Mouse (Mus musculus) MEL (cell line): Measurements from ENCODE around the gene Ereg. TPM values are rescaled to one million over a fixed set of nuclear protein-coding genes. Genes with fewer than 3 reads are reported as not detected.

Source experiments
- DNase-seq: peaks from one replicate; pipeline ENCODE4 v3.0.0; 2011; ENCODE audit warnings: low read depth, low spot score
- H3K27ac ChIP-seq: 2 replicates; pipeline ENCODE4 v1.5.1; 2012; ENCODE audit warnings: low read depth, mild to moderate bottlenecking, control low read depth, low read length, moderate library complexity; ENCODE audit not compliant: control insufficient read depth
- H3K27me3 ChIP-seq, 2 experiments: fragments of 150-350 bp in 1 of 2; sonication (generic) in 1 of 2; 2 replicates each; pipeline ENCODE4 v1.6.1; 2012; ENCODE audit warnings: low read length in 2 of 2, mild to moderate bottlenecking in 2 of 2, improper control_type of control experiment in 1 of 2, moderate library complexity in 1 of 2; ENCODE audit not compliant: insufficient read depth in 2 of 2, control insufficient read depth in 1 of 2
- H3K36me3 ChIP-seq, 2 experiments: 2 replicates each; pipeline ENCODE4 v1.6.1; 2012 to 2014; ENCODE audit warnings: low read length in 2 of 2, improper control_type of control experiment in 1 of 2, inconsistent platforms in 1 of 2, mild to moderate bottlenecking in 1 of 2; ENCODE audit not compliant: insufficient read depth in 2 of 2, control insufficient read depth in 1 of 2
- H3K4me1 ChIP-seq, 2 experiments: fragments of 150-350 bp in 1 of 2; sonication (generic) in 1 of 2; 2 replicates each; pipeline ENCODE4 v1.6.1; 2012; ENCODE audit warnings: low read length in 2 of 2, improper control_type of control experiment in 1 of 2, mild to moderate bottlenecking in 1 of 2; ENCODE audit not compliant: insufficient read depth in 2 of 2, control insufficient read depth in 1 of 2
- H3K4me3 ChIP-seq, 2 experiments: fragments of 150-350 bp in 1 of 2; sonication (generic) in 1 of 2; 2 replicates each; pipeline ENCODE4 v1.5.1; 2012; ENCODE audit warnings: low read depth in 2 of 2, low read length in 2 of 2, mild to moderate bottlenecking in 2 of 2, moderate library complexity in 2 of 2, control low read depth in 1 of 2, improper control_type of control experiment in 1 of 2; ENCODE audit not compliant: control insufficient read depth in 1 of 2, insufficient read depth in 1 of 2
- H3K79me2 ChIP-seq: 2 replicates; pipeline ENCODE4 v1.6.1; 2012; ENCODE audit warnings: mild to moderate bottlenecking, low read length, moderate library complexity; ENCODE audit not compliant: control insufficient read depth, poor library complexity, insufficient read depth
- H3K9ac ChIP-seq: 2 replicates; pipeline ENCODE4 v1.6.1; 2012; ENCODE audit warnings: low read depth, mild to moderate bottlenecking, control low read depth, low read length, moderate library complexity; ENCODE audit not compliant: control insufficient read depth, poor library complexity, severe bottlenecking
- H3K9me3 ChIP-seq: fragments of 150-350 bp; sonication (generic); replicated peaks from 2 replicates; pipeline ENCODE4 v1.6.1; 2012; ENCODE audit warnings: mild to moderate bottlenecking, low read length, improper control_type of control experiment, moderate library complexity; ENCODE audit not compliant: insufficient read depth
- EP300 ChIP-seq, 2 experiments: IDR thresholded peaks; 2 replicates each; pipeline ENCODE4 v1.6.1; 2011; ENCODE audit warnings: improper control_type of control experiment in 2 of 2, low read length in 2 of 2, low read depth in 1 of 2, mild to moderate bottlenecking in 1 of 2
- ETS1 ChIP-seq: IDR thresholded peaks from 2 replicates; pipeline ENCODE4 v1.6.1; 2012; ENCODE audit warnings: low read depth, mild to moderate bottlenecking, inconsistent platforms, low read length, improper control_type of control experiment, moderate library complexity
- GATA1 ChIP-seq: IDR thresholded peaks from 2 replicates; pipeline ENCODE4 v1.6.1; 2011; ENCODE audit warnings: low read depth, low read length, improper control_type of control experiment
- HCFC1 ChIP-seq: IDR thresholded peaks from 2 replicates; pipeline ENCODE4 v1.6.1; 2012; ENCODE audit warnings: low read depth, mild to moderate bottlenecking, inconsistent platforms, low read length, improper control_type of control experiment, moderate library complexity
- KAT2A ChIP-seq: conservative IDR thresholded peaks from 2 replicates; pipeline ENCODE4 v1.6.1; 2012; ENCODE audit warnings: low read depth, low read length, improper control_type of control experiment, inconsistent platforms
- MAZ ChIP-seq: IDR thresholded peaks from 2 replicates; pipeline ENCODE4 v1.6.1; 2012; ENCODE audit warnings: low read depth, mild to moderate bottlenecking, inconsistent platforms, low read length, improper control_type of control experiment
- MYB ChIP-seq: IDR thresholded peaks from 2 replicates; pipeline ENCODE4 v1.6.1; 2011; ENCODE audit warnings: mild to moderate bottlenecking, low read depth, low read length, improper control_type of control experiment
- NELFE ChIP-seq: IDR thresholded peaks from 2 replicates; pipeline ENCODE4 v1.6.1; 2011; ENCODE audit warnings: low read depth, low read length, improper control_type of control experiment
- RAD21 ChIP-seq: IDR thresholded peaks from 2 replicates; pipeline ENCODE4 v1.6.1; 2011; ENCODE audit warnings: mild to moderate bottlenecking, low read depth, low read length, improper control_type of control experiment
- SIN3A ChIP-seq: IDR thresholded peaks from 2 replicates; pipeline ENCODE4 v1.6.1; 2012; ENCODE audit warnings: low read length, improper control_type of control experiment, inconsistent platforms
- SMC3 ChIP-seq: IDR thresholded peaks from 2 replicates; pipeline ENCODE4 v1.6.1; 2011; ENCODE audit warnings: low read depth, low read length, improper control_type of control experiment
- TAL1 ChIP-seq: IDR thresholded peaks from 2 replicates; pipeline ENCODE4 v1.6.1; 2012; ENCODE audit warnings: mild to moderate bottlenecking, inconsistent platforms, low read length, moderate library complexity, mixed read lengths
- TCF12 ChIP-seq: IDR thresholded peaks from 2 replicates; pipeline ENCODE4 v1.6.1; 2014; ENCODE audit warnings: low read depth, mild to moderate bottlenecking, inconsistent platforms, low read length, improper control_type of control experiment, moderate library complexity
- USF1 ChIP-seq: IDR thresholded peaks from 2 replicates; pipeline ENCODE4 v1.6.1; 2014; ENCODE audit warnings: low read depth, mild to moderate bottlenecking, inconsistent platforms, low read length, improper control_type of control experiment, moderate library complexity
- ZKSCAN1 ChIP-seq: IDR thresholded peaks from 2 replicates; pipeline ENCODE4 v1.6.1; 2012; ENCODE audit warnings: low read depth, mild to moderate bottlenecking, inconsistent platforms, low read length, improper control_type of control experiment, moderate library complexity
- ZNF384 ChIP-seq: IDR thresholded peaks from 2 replicates; pipeline ENCODE4 v1.6.1; 2012; ENCODE audit warnings: low read depth, mild to moderate bottlenecking, inconsistent platforms, low read length, improper control_type of control experiment
- polyA plus RNA-seq, 2 experiments: library from polyadenylated mRNA; stranded (reverse) in 1 of 2; unstranded in 1 of 2; fragments of >175 nt in 1 of 2; fragments of >200 nt in 1 of 2; gene quantifications; 2 replicates each; pipeline versions ENCODE4 v1.2.1 to v1.2.4; 2012; ENCODE audit warnings: low replicate concordance in 2 of 2, low read depth in 1 of 2; ENCODE audit not compliant: insufficient read length in 2 of 2, insufficient read depth in 1 of 2, missing spikeins in 1 of 2
- total RNA-seq: library from RNA; depleted of rRNA; stranded (reverse); fragments of 300-350 nt; gene quantifications from 2 replicates; pipeline ENCODE4 v1.2.3, GENCODE M21; 2012; rRNA removed

Ereg gene
- total and polyA plus RNA-seq, 3 experiments, result not detected

GRCm38 (mm10) chr5:91139446-91139873 is 65.0 kb downstream of the Ereg start, which contains the start of gene Areg:
Areg (plus strand) TSS chr5:91139599.
- Histone ChIP-seq H3K9ac (no peak within 1 kb of the TSS), H3K9me3 (no peaks in the 10 kb centered on the region), H3K4me1 (no peaks in the 10 kb centered on the region), H3K4me3 (no peak within 1 kb of the TSS), H3K27ac (no peak within 1 kb of the TSS), H3K79me2 (no peaks in the 10 kb centered on the region), H3K36me3 (no peaks in the 10 kb centered on the region), H3K27me3 (no peaks in the 10 kb centered on the region)
- no peak for DNase-seq
- no peak for TF ChIP-seq NELFE
- TF ChIP-seq MAZ, result no peak
- TF ChIP-seq ETS1, result no peak
- TF ChIP-seq KAT2A, result no peak
- TF ChIP-seq GATA1, result no peak
- TF ChIP-seq TCF12, result no peak

GRCm38 (mm10) chr5:91140896-91141448 is 66.5 kb downstream of the Ereg start:
- H3K27me3 ChIP-seq, result no peaks in the 10 kb centered on the region
- no peaks in the 10 kb centered on the region for H3K4me1 ChIP-seq
- no peaks in the 10 kb centered on the region for H3K79me2 ChIP-seq
- H3K9ac ChIP-seq, result no peak overlapping the region
- TF ChIP-seq MAZ (no peak), SIN3A (no peak), SMC3 (no peak), MYB (no peak), ETS1 (no peak), EP300 (IDR thresholded peaks at IDR 0.05; ENCODE audit: low read depth in 1 of 2, low read length in 2 of 2) (no peak), ZNF384 (no peak), TAL1 (no peak), RAD21 (no peak), ZKSCAN1 (no peak), USF1 (no peak), HCFC1 (no peak), GATA1 (no peak)
- TF ChIP-seq, all 39 proteins: peak for 0
- no peak overlapping the region for H3K4me3 ChIP-seq
- no peak overlapping the region for H3K27ac ChIP-seq
- DNase-seq, result no peak
- H3K36me3 ChIP-seq, result no peaks in the 10 kb centered on the region
- H3K9me3 ChIP-seq, result no peaks in the 10 kb centered on the region

Other genes starting within 250 kb of the Ereg start
- gene Cxcl1, start 183.4 kb upstream of the Ereg start, total RNA-seq, result not detected in 2 replicates
- gene Cxcl1, start 183.4 kb upstream of the Ereg start, polyA plus RNA-seq, result not detected
- gene Cxcl2, start 170.8 kb upstream of the Ereg start, total RNA-seq, result not detected in 2 replicates
- not detected for gene Cxcl2, start 170.8 kb upstream of the Ereg start, polyA plus RNA-seq
- not detected in 2 replicates for gene Mthfd2l, start 143.5 kb upstream of the Ereg start, total RNA-seq
- gene Mthfd2l, start 143.5 kb upstream of the Ereg start, polyA plus RNA-seq, result not detected
- not detected in 2 replicates for gene Epgn, start 47.2 kb upstream of the Ereg start, total RNA-seq
- not detected for gene Epgn, start 47.2 kb upstream of the Ereg start, polyA plus RNA-seq
- gene Areg, start 65.0 kb downstream of the Ereg start, total RNA-seq, result not detected in 2 replicates
- not detected for gene Areg, start 65.0 kb downstream of the Ereg start, polyA plus RNA-seq